Mouse (Mus musculus) limb, embryonic 14.5 days (tissue): ENCODE measurements around the gene Capn7. TPM values are rescaled to one million over a fixed set of nuclear protein-coding genes. Genes with fewer than 3 reads are reported as not detected.

Source experiments
- ATAC-seq: fragments of 200-750 bp; cut with Nextera tagmentation; 2 replicates; pipeline ENCODE4 v1.8.0; 2017; ENCODE audit warnings: low read depth, moderate number of reproducible peaks, moderate TSS enrichment; ENCODE audit not compliant: low FRiP score
- DNase-seq: peaks from one replicate; pipeline ENCODE4 v3.0.0-alpha.2; 2015; ENCODE audit warnings: low spot score
- H3K27ac ChIP-seq: fragments of 300-500 bp; sonication (generic); replicated peaks from 2 replicates; pipeline ENCODE4 v1.5.1; 2014; ENCODE audit warnings: low read depth, mild to moderate bottlenecking, low read length, moderate library complexity, mixed read lengths
- H3K27me3 ChIP-seq: fragments of 300-500 bp; sonication (generic); 2 replicates; pipeline ENCODE4 v1.6.1; 2014; ENCODE audit warnings: low read length, mixed read lengths; ENCODE audit not compliant: control insufficient read depth, insufficient read depth
- H3K36me3 ChIP-seq: fragments of 300-500 bp; sonication (generic); 2 replicates; pipeline ENCODE4 v1.6.1; 2014; ENCODE audit warnings: mild to moderate bottlenecking, low read length, moderate library complexity, mixed read lengths; ENCODE audit not compliant: control insufficient read depth, insufficient read depth
- H3K4me1 ChIP-seq: fragments of 300-500 bp; sonication (generic); 2 replicates; pipeline ENCODE4 v1.6.1; 2014; ENCODE audit warnings: antibody characterized with exemption, low read length, mixed read lengths; ENCODE audit not compliant: control insufficient read depth, insufficient read depth
- H3K4me2 ChIP-seq: fragments of 300-500 bp; sonication (generic); replicated peaks from 2 replicates; pipeline ENCODE4 v1.6.1; 2014; ENCODE audit warnings: low read depth, mild to moderate bottlenecking, low read length, moderate library complexity; ENCODE audit not compliant: severe bottlenecking
- H3K4me3 ChIP-seq: fragments of 300-500 bp; sonication (generic); replicated peaks from 2 replicates; pipeline ENCODE4 v1.5.1; 2014; ENCODE audit warnings: low read length
- H3K9ac ChIP-seq: fragments of 300-500 bp; sonication (generic); 2 replicates; pipeline ENCODE4 v1.6.1; 2014; ENCODE audit warnings: mild to moderate bottlenecking, low read depth, low read length, moderate library complexity; ENCODE audit not compliant: severe bottlenecking
- H3K9me3 ChIP-seq: fragments of 300-500 bp; sonication (generic); 2 replicates; pipeline ENCODE4 v1.6.1; 2016; ENCODE audit warnings: low read length; ENCODE audit not compliant: control insufficient read depth
- POLR2A ChIP-seq: fragments of 200-500 bp; IDR thresholded peaks from 2 replicates; pipeline ENCODE4 v1.8.0; 2012; ENCODE audit warnings: inconsistent platforms, mild to moderate bottlenecking, moderate library complexity, borderline replicate concordance; ENCODE audit not compliant: insufficient read depth, insufficient read length; ENCODE audit errors: extremely low read depth
- WGBS: fragments of 180-500 bp; shearing (Covaris S2); extraction: QIAGEN DNeasy Blood & Tissue Kit; methylation state at CpG from one replicate; pipeline ENCODE4 v1.1.7; 2014; 5-methylcytosine and 5-hydroxymethylcytosine counted together
- polyA plus RNA-seq, 2 experiments: library from polyadenylated mRNA; depleted of rRNA in 1 of 2; stranded (reverse) in 1 of 2; unstranded in 1 of 2; fragments of >200 nt; fragmentation: Nextera tagmentation in 1 of 2; extraction: Ambion mirVana in 1 of 2; gene quantifications; 2 replicates each; pipeline versions ENCODE4 v1.2.1 to v1.2.3; 2012 to 2014

Gene Capn7
- polyA plus RNA-seq, 2 experiments = 44.1 to 44.7 TPM

DNA sequence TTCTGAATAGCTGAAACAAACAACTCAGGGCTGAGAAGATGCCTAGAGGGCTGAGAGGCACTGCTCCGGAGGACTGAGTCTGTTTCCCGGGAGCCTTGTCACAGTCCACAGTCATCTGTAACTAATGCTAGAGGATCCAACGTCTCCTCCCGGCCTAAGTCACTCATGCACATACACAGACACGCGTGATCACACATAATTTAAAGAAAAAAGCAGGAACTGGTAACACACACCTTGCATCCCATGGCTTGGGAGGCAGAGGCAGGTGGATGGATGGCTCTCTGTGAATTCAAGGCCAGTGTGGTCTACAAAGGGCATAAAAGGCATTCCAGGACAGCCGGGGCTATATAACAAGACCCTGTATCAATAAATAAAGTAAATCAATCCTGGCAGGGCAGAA lies 84.5 kb downstream of the Capn7 start:
- H3K36me3 ChIP-seq = peaks cover 6% of the 10 kb centered on the region
- no peak overlapping the region for H3K4me2 ChIP-seq
- H3K27me3 ChIP-seq = no peaks in the 10 kb centered on the region
- WGBS = 78% methylated on average over 7 of the region's 7 CpGs
- no peak overlapping the region for H3K27ac ChIP-seq
- no peak for DNase-seq
- H3K4me1 ChIP-seq = no peaks in the 10 kb centered on the region
- ATAC-seq = no peak
- no peak for TF ChIP-seq POLR2A
- H3K9ac ChIP-seq = no peak overlapping the region
- peaks cover 4% of the 10 kb centered on the region; the same call in 1 of the 2 replicates for H3K9me3 ChIP-seq
- no peak overlapping the region for H3K4me3 ChIP-seq

Other genes with a start within 250 kb of the Capn7 start
- 28.2 and 37.4 TPM in 2 replicates for gene Smim4, start 207.7 kb upstream of the Capn7 start, polyA plus RNA-seq (2012; rRNA removed)
- 62.7 and 68.1 TPM in 2 replicates for gene Smim4, start 207.7 kb upstream of the Capn7 start, polyA plus RNA-seq (2014; fragmentation: Nextera tagmentation; extraction: Ambion mirVana)
- gene Nt5dc2, start 205.6 kb upstream of the Capn7 start, polyA plus RNA-seq (2012; rRNA removed) = 357 and 464 TPM in 2 replicates
- 358 and 361 TPM in 2 replicates for gene Nt5dc2, start 205.6 kb upstream of the Capn7 start, polyA plus RNA-seq (2014; fragmentation: Nextera tagmentation; extraction: Ambion mirVana)
- 68.5 and 81.8 TPM in 2 replicates for gene Stab1, start 168.0 kb upstream of the Capn7 start, polyA plus RNA-seq (2012; rRNA removed)
- 59.5 and 64.4 TPM in 2 replicates for gene Stab1, start 168.0 kb upstream of the Capn7 start, polyA plus RNA-seq (2014; fragmentation: Nextera tagmentation; extraction: Ambion mirVana)
- 301 and 458 TPM in 2 replicates for gene Tnnc1, start 128.3 kb upstream of the Capn7 start, polyA plus RNA-seq (2012; rRNA removed)
- 374 and 483 TPM in 2 replicates for gene Tnnc1, start 128.3 kb upstream of the Capn7 start, polyA plus RNA-seq (2014; fragmentation: Nextera tagmentation; extraction: Ambion mirVana)
- gene Nisch, start 119.7 kb upstream of the Capn7 start, polyA plus RNA-seq (2012; rRNA removed) = 514 and 640 TPM in 2 replicates
- 339 and 378 TPM in 2 replicates for gene Nisch, start 119.7 kb upstream of the Capn7 start, polyA plus RNA-seq (2014; fragmentation: Nextera tagmentation; extraction: Ambion mirVana)
- 3.7 and 4.0 TPM in 2 replicates for gene Sema3g, start 118.8 kb upstream of the Capn7 start, polyA plus RNA-seq (2012; rRNA removed)
- 0.25 and 0.29 TPM in 2 replicates for gene Sema3g, start 118.8 kb upstream of the Capn7 start, polyA plus RNA-seq (2014; fragmentation: Nextera tagmentation; extraction: Ambion mirVana)
- 9.5 and 10.5 TPM in 2 replicates for gene Phf7, start 85.3 kb upstream of the Capn7 start, polyA plus RNA-seq (2012; rRNA removed)
- 11.8 and 12.3 TPM in 2 replicates for gene Phf7, start 85.3 kb upstream of the Capn7 start, polyA plus RNA-seq (2014; fragmentation: Nextera tagmentation; extraction: Ambion mirVana)
- 90.1 and 108 TPM in 2 replicates for gene Bap1, start 85.2 kb upstream of the Capn7 start, polyA plus RNA-seq (2012; rRNA removed)
- 71.7 and 76.4 TPM in 2 replicates for gene Bap1, start 85.2 kb upstream of the Capn7 start, polyA plus RNA-seq (2014; fragmentation: Nextera tagmentation; extraction: Ambion mirVana)
- gene Dnah1, start 12.7 kb upstream of the Capn7 start, polyA plus RNA-seq (2012; rRNA removed) = 12.1 and 16.6 TPM in 2 replicates
- gene Dnah1, start 12.7 kb upstream of the Capn7 start, polyA plus RNA-seq (2014; fragmentation: Nextera tagmentation; extraction: Ambion mirVana) = 5.6 and 7.8 TPM in 2 replicates
- gene Sh3bp5, start 99.4 kb downstream of the Capn7 start, polyA plus RNA-seq (2012; rRNA removed) = 37.4 and 49.1 TPM in 2 replicates
- gene Sh3bp5, start 99.4 kb downstream of the Capn7 start, polyA plus RNA-seq (2014; fragmentation: Nextera tagmentation; extraction: Ambion mirVana) = 22.2 and 28.4 TPM in 2 replicates
- 37.4 and 41.3 TPM in 2 replicates for gene Eaf1, start 157.8 kb downstream of the Capn7 start, polyA plus RNA-seq (2012; rRNA removed)
- 22.6 and 23.3 TPM in 2 replicates for gene Eaf1, start 157.8 kb downstream of the Capn7 start, polyA plus RNA-seq (2014; fragmentation: Nextera tagmentation; extraction: Ambion mirVana)
- 26.8 and 31.3 TPM in 2 replicates for gene Mettl6, start 158.4 kb downstream of the Capn7 start, polyA plus RNA-seq (2012; rRNA removed)
- gene Mettl6, start 158.4 kb downstream of the Capn7 start, polyA plus RNA-seq (2014; fragmentation: Nextera tagmentation; extraction: Ambion mirVana) = 59.8 and 67.6 TPM in 2 replicates